Mouse (Mus musculus) hindbrain, postnatal 0 days (tissue): ENCODE results near the gene Gm11011. TPM values are rescaled to one million over a fixed set of nuclear protein-coding genes. Genes with fewer than 3 reads are reported as not detected.
"Not testable (repeated sequence)": the region's sequence is repeated elsewhere in the genome, so short reads cannot be mapped to it uniquely, and the experiment has no call there.

ENCODE experiments used
- ATAC-seq: fragments of 200-750 bp; cut with Nextera tagmentation; 2 replicates; pipeline ENCODE4 v1.8.0; 2017; ENCODE audit warnings: mild to moderate bottlenecking, moderate TSS enrichment, moderate library complexity
- DNase-seq: peaks from one replicate; pipeline ENCODE4 v3.0.0-alpha.2; 2015; ENCODE audit warnings: low spot score
- H3K27ac ChIP-seq: fragments of 300-500 bp; sonication (generic); 2 replicates; pipeline ENCODE4 v1.5.1; 2014; ENCODE audit warnings: mild to moderate bottlenecking
- H3K27me3 ChIP-seq: fragments of 300-500 bp; sonication (generic); 2 replicates; pipeline ENCODE4 v1.6.1; 2014; ENCODE audit warnings: low read length, mixed read lengths; ENCODE audit not compliant: insufficient read depth
- H3K36me3 ChIP-seq: fragments of 300-500 bp; sonication (generic); 2 replicates; pipeline ENCODE4 v1.6.1; 2014; ENCODE audit warnings: low read length, mixed read lengths; ENCODE audit not compliant: insufficient read depth
- H3K4me1 ChIP-seq: fragments of 300-500 bp; sonication (generic); 2 replicates; pipeline ENCODE4 v1.6.1; 2014; ENCODE audit warnings: antibody characterized with exemption, low read length, mixed read lengths; ENCODE audit not compliant: insufficient read depth
- H3K4me2 ChIP-seq: fragments of 300-500 bp; sonication (generic); 2 replicates; pipeline ENCODE4 v1.6.1; 2014; ENCODE audit warnings: low read depth, mild to moderate bottlenecking, low read length, moderate library complexity, mixed read lengths
- H3K4me3 ChIP-seq: fragments of 300-500 bp; sonication (generic); 2 replicates; pipeline ENCODE4 v1.5.1; 2014; ENCODE audit warnings: low read length
- H3K9ac ChIP-seq: fragments of 300-500 bp; sonication (generic); replicated peaks from 2 replicates; pipeline ENCODE4 v1.6.1; 2014; ENCODE audit warnings: mild to moderate bottlenecking, low read length, moderate library complexity, mixed read lengths
- H3K9me3 ChIP-seq: fragments of 300-500 bp; sonication (generic); 2 replicates; pipeline ENCODE4 v1.6.1; 2016; ENCODE audit warnings: low read length, mixed read lengths
- CTCF ChIP-seq: IDR thresholded peaks from 2 replicates; pipeline ENCODE4 v1.5.1; 2016; ENCODE audit warnings: antibody characterized with exemption, control low read depth, low read depth
- WGBS: fragments of 180-500 bp; shearing (Covaris S2); extraction: QIAGEN DNeasy Blood & Tissue Kit; methylation state at CpG from one replicate; pipeline ENCODE4 v1.1.7; 2014; 5-methylcytosine and 5-hydroxymethylcytosine counted together
- polyA plus RNA-seq: library from polyadenylated mRNA; unstranded; fragments of >200 nt; fragmentation: Nextera tagmentation; extraction: Ambion mirVana; gene quantifications from 2 replicates; pipeline ENCODE4 v1.2.1, GENCODE M21; 2015
- total RNA-seq: library from RNA; depleted of rRNA; stranded (reverse); fragments of >200 nt; gene quantifications from 2 replicates; pipeline ENCODE4 v1.2.3, GENCODE M21; 2014; rRNA removed

Gene Gm11011
- not detected in 2 replicates for total RNA-seq
- not detected in 2 replicates for polyA plus RNA-seq

DNA sequence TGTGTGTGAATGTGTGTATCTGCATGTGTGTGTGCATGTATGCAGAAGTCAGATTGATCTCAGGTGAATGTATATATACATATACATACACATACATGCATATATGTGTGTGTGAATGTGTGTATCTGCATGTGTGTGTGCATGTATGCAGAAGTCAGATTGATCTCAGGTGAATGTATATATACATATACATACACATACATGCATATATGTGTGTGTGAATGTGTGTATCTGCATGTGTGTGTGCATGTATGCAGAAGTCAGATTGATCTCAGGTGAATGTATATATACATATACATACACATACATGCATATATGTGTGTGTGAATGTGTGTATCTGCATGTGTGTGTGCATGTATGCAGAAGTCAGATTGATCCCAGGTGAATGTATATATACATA lies at the start of gene Gm11011:
Gm11011 (minus strand) TSS at position 101 of the 400 bp plus-strand sequence.
- H3K27me3 ChIP-seq, H3K9ac ChIP-seq, DNase-seq, H3K4me3 ChIP-seq, H3K4me2 ChIP-seq, H3K27ac ChIP-seq, H3K9me3 ChIP-seq, H3K4me1 ChIP-seq, H3K36me3 ChIP-seq, ATAC-seq: not testable (repeated sequence)

DNA sequence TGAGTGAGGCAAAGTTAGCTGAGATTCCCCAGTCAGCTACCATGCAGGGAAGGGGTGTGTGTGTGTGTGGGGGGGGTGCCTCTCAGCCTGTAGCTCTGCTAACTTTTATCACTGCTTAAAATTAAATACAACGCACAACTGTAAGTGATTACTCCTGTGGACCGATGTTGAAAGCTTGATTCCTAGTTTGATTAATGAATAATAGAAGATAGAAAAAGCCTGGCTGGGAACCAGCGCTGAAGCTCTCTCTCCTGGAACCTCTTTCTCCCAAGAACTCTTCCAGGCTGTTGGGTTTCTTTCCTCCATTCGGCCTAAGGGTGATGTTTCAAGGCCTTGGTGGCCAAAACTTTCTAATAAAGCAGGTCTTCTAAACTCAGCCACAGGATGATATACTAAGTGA lies 48.9 kb upstream of the Gm11011 start:
- no peak for TF ChIP-seq CTCF
- no peaks in the 10 kb centered on the region for H3K9me3 ChIP-seq
- WGBS = 59% methylated on average over 4 of the region's 4 CpGs
- H3K4me2 ChIP-seq = peak overlapping the region; percentile 97
- DNase-seq (no peak), ATAC-seq (no peak)
- no peaks in the 10 kb centered on the region for H3K4me1 ChIP-seq
- 0 out of 2 replicates have a peak overlapping the region, but pooled peaks have one; percentile 20 for H3K27ac ChIP-seq
- H3K4me3 ChIP-seq = peak overlapping the region; percentile 73
- no peaks in the 10 kb centered on the region for H3K27me3 ChIP-seq
- H3K9ac ChIP-seq = peak overlapping the region; percentile 25; the same call in 1 of the 2 replicates
- H3K36me3 ChIP-seq = no peaks in the 10 kb centered on the region

DNA sequence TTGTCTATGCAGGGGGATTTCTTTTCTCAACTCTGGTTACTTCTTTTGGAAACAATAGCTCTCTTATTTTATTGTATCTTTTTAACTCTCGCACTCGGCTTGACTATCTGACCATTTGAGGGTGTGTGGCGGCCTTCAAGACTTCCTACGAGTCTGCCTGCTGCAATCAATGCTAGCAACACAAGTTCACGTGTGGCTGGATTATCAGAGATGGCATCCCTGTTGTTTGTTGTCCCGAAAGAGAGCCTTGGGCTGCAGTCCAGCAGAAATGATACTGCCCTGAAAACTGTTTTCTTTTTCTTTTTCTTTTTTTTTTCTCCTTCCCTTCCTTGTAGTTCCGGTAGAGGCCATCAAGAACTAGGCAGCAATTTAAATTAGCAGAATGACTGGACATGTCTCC lies 47.9 kb upstream of the Gm11011 start:
- Histone ChIP-seq H3K27ac (no peak overlapping the region), H3K4me3 (peak overlapping the region; percentile 73), H3K27me3 (no peaks in the 10 kb centered on the region), H3K9me3 (no peaks in the 10 kb centered on the region), H3K36me3 (no peaks in the 10 kb centered on the region), H3K9ac (peak overlapping the region; percentile 69; the same call in 1 of the 2 replicates), H3K4me2 (peak overlapping the region; percentile 97), H3K4me1 (no peaks in the 10 kb centered on the region)
- 21% methylated on average over 7 of the region's 7 CpGs for WGBS
- TF ChIP-seq CTCF = no peak
- DNase-seq (no peak), ATAC-seq (no peak)

DNA sequence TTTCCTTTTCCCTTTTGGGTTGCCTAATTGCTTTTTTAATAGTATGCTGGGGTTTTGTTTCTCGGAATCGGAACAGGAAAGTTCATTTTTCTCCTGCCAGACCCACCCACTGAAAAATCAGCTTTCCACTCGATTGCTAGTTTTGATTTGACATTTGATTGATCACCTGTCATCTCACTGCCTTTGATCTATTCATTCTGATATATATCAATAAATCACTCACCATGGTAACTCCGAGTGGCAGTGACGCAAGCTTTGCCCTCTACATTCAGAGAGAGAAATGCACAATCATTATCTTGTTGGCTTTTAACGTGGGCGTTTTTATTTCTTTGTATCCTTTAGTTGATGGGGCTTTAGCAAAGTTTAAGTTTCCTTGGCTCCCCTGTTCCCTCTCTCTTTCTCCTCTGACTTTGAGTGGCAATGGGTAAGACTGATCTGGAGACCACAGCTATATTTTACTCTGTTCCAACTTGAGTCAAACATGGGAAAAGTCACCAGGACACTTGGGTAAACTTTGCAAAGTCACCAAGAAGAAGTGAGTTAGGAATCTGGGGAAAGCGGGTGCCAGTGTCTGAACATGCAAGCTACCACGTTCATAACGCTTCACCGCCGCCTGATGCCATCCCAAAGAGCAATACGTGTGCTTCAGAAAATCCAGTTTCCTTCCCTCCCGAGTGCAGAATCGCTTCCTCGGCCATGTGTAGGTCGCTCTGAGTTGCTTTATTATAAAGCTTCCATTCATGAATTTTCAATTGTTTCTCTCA lies 47.3 kb upstream of the Gm11011 start:
- ATAC-seq = no peak
- Histone ChIP-seq H3K4me3 (peak overlapping the region; percentile 73), H3K9me3 (no peaks in the 10 kb centered on the region), H3K4me2 (peak overlapping the region; percentile 97), H3K36me3 (no peaks in the 10 kb centered on the region), H3K27me3 (no peaks in the 10 kb centered on the region), H3K9ac (peak overlapping the region; percentile 69; the same call in 1 of the 2 replicates), H3K4me1 (no peaks in the 10 kb centered on the region), H3K27ac (no peak overlapping the region)
- WGBS = 20% methylated on average over 17 of the region's 17 CpGs
- TF ChIP-seq CTCF = no peak
- no peak for DNase-seq

DNA sequence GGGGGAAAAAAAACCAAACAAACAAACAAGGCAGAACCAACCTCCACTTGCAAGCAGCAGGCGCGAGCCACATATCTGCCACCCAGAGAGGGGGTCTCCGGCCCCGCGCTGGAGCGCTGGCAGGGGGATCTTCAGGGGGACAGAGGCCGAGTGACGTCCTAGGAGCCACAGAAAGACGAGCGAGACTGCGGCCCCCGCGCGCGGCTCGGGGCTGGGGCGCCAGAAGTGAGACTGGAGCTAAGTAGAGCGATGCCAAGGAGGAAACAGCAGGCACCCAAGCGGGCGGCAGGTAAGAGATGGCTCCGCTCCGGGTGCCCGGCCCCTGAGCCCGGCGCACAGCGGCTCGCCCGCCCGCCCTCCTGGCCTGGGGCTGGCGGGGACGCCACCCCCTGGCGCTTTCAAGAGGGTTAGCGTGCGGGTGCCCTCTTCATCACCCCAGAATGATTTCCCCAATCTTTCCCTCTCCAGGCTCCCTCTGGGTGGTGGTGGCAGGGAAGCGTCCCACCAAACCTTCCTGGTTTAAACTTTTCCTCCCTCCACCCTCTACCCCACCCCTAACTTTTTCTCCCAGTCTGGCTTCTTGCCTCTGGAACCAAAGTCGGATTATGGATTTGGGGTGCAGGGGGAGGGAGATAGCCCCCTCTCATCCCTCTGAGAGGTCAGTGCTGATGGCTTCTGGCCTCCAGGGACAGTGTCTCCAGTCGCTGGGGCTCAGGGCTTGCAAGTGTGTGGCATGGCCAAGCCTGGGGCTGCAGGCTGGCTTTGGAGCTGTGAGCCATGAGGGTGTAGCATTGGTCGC lies 46.1 kb upstream of the Gm11011 start:
- no peaks in the 10 kb centered on the region for H3K9me3 ChIP-seq
- no peaks in the 10 kb centered on the region for H3K36me3 ChIP-seq
- TF ChIP-seq CTCF = 0 out of 2 replicates have a peak, but pooled peaks have one; percentile 1
- no peaks in the 10 kb centered on the region for H3K4me1 ChIP-seq
- peak overlapping the region; percentile 73 for H3K4me3 ChIP-seq
- under 1% methylated on average over 35 of the region's 38 CpGs for WGBS
- peak overlapping the region; percentile 79 for H3K27ac ChIP-seq
- peak; percentile 49 for DNase-seq
- peak overlapping the region; percentile 69 for H3K9ac ChIP-seq
- no peaks in the 10 kb centered on the region for H3K27me3 ChIP-seq
- ATAC-seq = peak; percentile 56
- peak overlapping the region; percentile 97 for H3K4me2 ChIP-seq

DNA sequence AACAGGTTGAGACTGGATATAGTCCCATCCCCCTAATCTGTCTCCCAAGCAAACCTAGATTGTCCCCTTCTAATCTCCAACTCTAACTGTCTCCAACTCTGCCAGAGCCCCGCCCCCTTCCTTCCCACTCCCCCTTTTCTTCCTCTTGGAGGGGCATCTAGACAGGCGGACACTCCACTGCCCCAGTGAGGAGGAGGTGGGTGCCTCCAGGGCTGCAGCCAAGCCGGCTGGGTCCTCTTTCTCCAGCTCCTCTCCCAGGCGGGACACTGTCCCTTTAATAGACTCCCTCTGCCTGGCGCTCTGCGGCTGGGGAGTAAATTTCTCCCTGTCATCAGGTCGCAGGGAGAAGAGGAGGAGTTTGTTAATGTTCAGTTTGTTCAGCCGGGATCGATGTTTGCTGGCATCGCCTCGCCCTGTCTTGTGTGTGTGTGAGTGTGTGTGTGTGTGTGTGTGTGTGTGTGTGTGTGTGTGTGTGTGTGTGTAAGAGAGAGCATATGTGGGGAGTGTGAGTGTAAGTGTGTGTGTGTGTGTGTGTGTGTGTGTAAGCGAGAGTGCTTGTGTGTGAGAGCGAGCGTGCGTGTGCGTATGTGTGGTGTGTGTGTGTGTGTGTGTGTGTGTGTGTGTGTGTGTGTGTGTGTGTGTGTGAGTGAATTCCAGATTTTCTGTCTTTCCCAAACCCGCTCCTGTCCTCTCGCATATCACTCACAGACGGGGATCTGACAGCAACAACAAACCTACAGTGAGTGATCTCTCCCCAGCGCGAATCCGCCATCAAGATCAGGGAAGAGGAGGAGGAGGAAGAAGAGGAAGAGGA lies 45.0 kb upstream of the Gm11011 start, which contains the start of gene Tshz2:
Tshz2 (plus strand) TSS at position 676 of the 814 bp plus-strand sequence.
- no peaks in the 10 kb centered on the region for H3K36me3 ChIP-seq
- H3K27ac ChIP-seq = peak within 1 kb of the TSS; percentile 79
- H3K9ac ChIP-seq = peak within 1 kb of the TSS; percentile 69
- peak; percentile 81 for DNase-seq
- H3K27me3 ChIP-seq = no peaks in the 10 kb centered on the region
- peak; percentile 82 for ATAC-seq
- 0 out of 2 replicates have a peak, but pooled peaks have one; percentile 6 for TF ChIP-seq CTCF
- peak within 1 kb of the TSS; percentile 73 for H3K4me3 ChIP-seq
- whole genome bisulfite sequencing = under 1% methylated on average over 22 of the region's 22 CpGs
- H3K4me1 ChIP-seq = no peaks in the 10 kb centered on the region
- H3K9me3 ChIP-seq = no peaks in the 10 kb centered on the region
- H3K4me2 ChIP-seq = peak within 1 kb of the TSS; percentile 97
